ENCODE assay signal across 19 mouse cellular contexts in the genomic region with DNA sequence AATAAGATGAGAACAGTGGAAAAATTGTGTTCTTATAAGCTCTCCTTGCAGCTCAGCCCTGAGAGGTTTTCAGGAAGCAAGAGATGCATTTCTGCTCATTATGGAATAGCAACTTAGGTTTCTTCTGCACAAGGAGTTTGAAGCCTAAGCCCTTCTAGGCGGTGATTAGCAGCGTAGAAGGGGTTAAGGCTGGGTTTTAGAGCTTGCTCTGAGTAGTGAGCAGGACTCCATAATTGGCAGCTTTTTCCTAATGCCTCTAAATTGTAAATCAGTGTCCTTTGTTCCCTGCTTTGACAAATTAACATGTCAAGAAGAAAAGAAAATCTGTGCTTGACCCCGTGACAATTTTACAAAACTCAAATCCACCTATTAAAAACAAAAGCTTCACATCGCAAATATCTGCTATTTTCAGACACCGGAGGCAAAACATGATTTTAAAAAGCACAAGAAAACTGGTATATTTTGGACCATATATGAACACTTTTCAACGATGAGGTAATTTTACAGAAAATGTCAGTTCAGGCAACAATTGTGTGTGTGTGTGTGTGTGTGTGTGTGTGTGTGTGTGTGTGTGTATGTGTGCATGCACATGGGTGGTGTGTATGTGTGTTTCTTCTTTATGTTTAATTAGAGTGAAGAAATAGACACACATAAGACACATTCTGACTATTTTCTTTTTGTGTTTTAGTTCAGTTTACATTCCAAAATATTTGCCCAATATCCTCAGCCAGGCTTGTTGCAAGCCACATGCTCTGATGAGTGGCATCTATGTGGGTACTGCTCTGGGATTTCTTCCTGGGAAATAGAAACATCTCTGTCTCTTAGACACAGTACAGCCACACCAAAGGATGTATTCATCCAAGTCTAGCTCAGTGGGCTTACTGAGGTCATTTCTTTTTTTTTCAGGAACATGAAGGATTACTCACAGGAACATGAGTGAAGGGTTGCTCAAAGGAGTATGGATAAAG.
A peak's percentile ranks its signal among the peaks of the same experiment; 100 is the strongest.
DNase-seq lines count a peak whose midpoint lies in the region; ATAC-seq and TF ChIP-seq lines count a peak whose summit lies in the region.
"Had no signal": no experiment of that assay in that cellular context is flagged by ENCODE, and none has a peak within 500 bp of the region (broad histone marks: within the 10 kb centered on the region; RNA-seq: fewer than 3 reads in every experiment).

No protein-coding gene starts in this region.

- TF ChIP-seq CTCF in hindbrain, postnatal 0 days (IDR thresholded peaks at IDR 0.05; ENCODE audit: low read depth): no peak
- no peak for TF ChIP-seq CTCF in midbrain, postnatal 0 days (IDR thresholded peaks at IDR 0.05)
- no peak for TF ChIP-seq CTCF in gastrocnemius, adult 2 months (IDR thresholded peaks at IDR 0.05)

- 0 out of 2 replicates have a peak overlapping the region, but pooled peaks have one; percentile 17 for H3K9ac ChIP-seq in forebrain, embryonic 14.5 days (ENCODE audit: low read length)
- H3K9ac ChIP-seq in hindbrain, postnatal 0 days (replicated peaks; ENCODE audit: low read length): no peak overlapping the region
- H3K9ac ChIP-seq in midbrain, postnatal 0 days (replicated peaks; ENCODE audit: low read length, poor library complexity, severe bottlenecking): no peak overlapping the region
- H3K9ac ChIP-seq in intestine, embryonic 15.5 days: no peak overlapping the region
- H3K9ac ChIP-seq: embryonic facial prominence, embryonic 15.5 days; kidney, embryonic 15.5 days had no signal

- H3K27ac ChIP-seq in forebrain, embryonic 14.5 days (ENCODE audit: low read depth, low read length): peak overlapping the region; percentile 80; the same call in 1 of the 2 replicates
- H3K27ac ChIP-seq in hindbrain, postnatal 0 days: no peak overlapping the region
- 0 out of 2 replicates have a peak overlapping the region, but pooled peaks have one; percentile 26 for H3K27ac ChIP-seq in midbrain, postnatal 0 days (ENCODE audit: low read depth, low read length)
- no peak overlapping the region for H3K27ac ChIP-seq in gastrocnemius, adult 2 months
- H3K27ac ChIP-seq in intestine, embryonic 15.5 days: no peak overlapping the region
- H3K27ac ChIP-seq in limb, embryonic 10.5 days: no peak overlapping the region
- H3K27ac ChIP-seq: embryonic facial prominence, embryonic 15.5 days; kidney, embryonic 15.5 days had no signal

- 0 out of 2 replicates have a peak overlapping the region, but pooled peaks have one; percentile 1 for H3K4me2 ChIP-seq in forebrain, embryonic 14.5 days (ENCODE audit: low read length)
- H3K4me2 ChIP-seq in hindbrain, postnatal 0 days (ENCODE audit: low read depth, low read length): no peak overlapping the region
- H3K4me2 ChIP-seq in midbrain, postnatal 0 days (ENCODE audit: low read depth, low read length, poor library complexity, severe bottlenecking): no peak overlapping the region
- no peak overlapping the region for H3K4me2 ChIP-seq in intestine, embryonic 15.5 days (replicated peaks)
- H3K4me2 ChIP-seq: embryonic facial prominence, embryonic 15.5 days; kidney, embryonic 15.5 days; liver, embryonic 11.5 days had no signal

- H3K9me3 ChIP-seq in forebrain, embryonic 14.5 days (replicated peaks; ENCODE audit: control insufficient read depth, low read length): no peaks in the 10 kb centered on the region
- H3K9me3 ChIP-seq in hindbrain, postnatal 0 days (ENCODE audit: low read length): no peaks in the 10 kb centered on the region
- no peaks in the 10 kb centered on the region for H3K9me3 ChIP-seq in midbrain, postnatal 0 days (ENCODE audit: low read length)
- H3K9me3 ChIP-seq in intestine, embryonic 15.5 days: no peaks in the 10 kb centered on the region
- H3K9me3 ChIP-seq in limb, embryonic 10.5 days (replicated peaks): no peaks in the 10 kb centered on the region
- H3K9me3 ChIP-seq: embryonic facial prominence, embryonic 15.5 days; kidney, embryonic 15.5 days had no signal

- 2% methylated on average over 6 of the region's 6 CpGs for WGBS in forebrain, embryonic 14.5 days
- WGBS in hindbrain, postnatal 0 days: 32% methylated on average over 6 of the region's 6 CpGs
- WGBS in midbrain, postnatal 0 days: 28% methylated on average over 6 of the region's 6 CpGs
- 64% methylated on average over 6 of the region's 6 CpGs for WGBS in intestine, embryonic 15.5 days
- WGBS in limb, embryonic 10.5 days: 68% methylated on average over 6 of the region's 6 CpGs

- peaks cover 13% of the 10 kb centered on the region for H3K4me1 ChIP-seq in forebrain, embryonic 14.5 days (ENCODE audit: control insufficient read depth, insufficient read depth, low read length)
- no peaks in the 10 kb centered on the region for H3K4me1 ChIP-seq in hindbrain, postnatal 0 days (ENCODE audit: insufficient read depth, low read length)
- 0 out of 2 replicates have a peak, but pooled peaks cover 3% of the 10 kb centered on the region for H3K4me1 ChIP-seq in midbrain, postnatal 0 days (ENCODE audit: insufficient read depth, low read length)
- no peaks in the 10 kb centered on the region for H3K4me1 ChIP-seq in intestine, embryonic 15.5 days (replicated peaks)
- H3K4me1 ChIP-seq in limb, embryonic 10.5 days: no peaks in the 10 kb centered on the region
- H3K4me1 ChIP-seq: embryonic facial prominence, embryonic 15.5 days had no signal

- H3K4me3 ChIP-seq in forebrain, embryonic 14.5 days (ENCODE audit: low read depth, low read length): no peak overlapping the region
- H3K4me3 ChIP-seq in hindbrain, postnatal 0 days (ENCODE audit: low read length): no peak overlapping the region
- H3K4me3 ChIP-seq in midbrain, postnatal 0 days (ENCODE audit: low read depth, low read length): no peak overlapping the region
- H3K4me3 ChIP-seq in gastrocnemius, adult 2 months: no peak overlapping the region
- H3K4me3 ChIP-seq in intestine, embryonic 15.5 days (replicated peaks): no peak overlapping the region
- H3K4me3 ChIP-seq in limb, embryonic 10.5 days: no peak overlapping the region
- H3K4me3 ChIP-seq: embryonic facial prominence, embryonic 15.5 days; kidney, embryonic 15.5 days had no signal

- no peaks in the 10 kb centered on the region for H3K27me3 ChIP-seq in forebrain, embryonic 14.5 days (replicated peaks; ENCODE audit: control insufficient read depth, insufficient read depth, low read length)
- H3K27me3 ChIP-seq in hindbrain, postnatal 0 days (ENCODE audit: insufficient read depth, low read length): no peaks in the 10 kb centered on the region
- H3K27me3 ChIP-seq in midbrain, postnatal 0 days (ENCODE audit: insufficient read depth, low read length): no peaks in the 10 kb centered on the region
- no peaks in the 10 kb centered on the region for H3K27me3 ChIP-seq in intestine, embryonic 15.5 days (replicated peaks)
- no peaks in the 10 kb centered on the region for H3K27me3 ChIP-seq in limb, embryonic 10.5 days (ENCODE audit: low read depth, poor library complexity, severe bottlenecking)
- H3K27me3 ChIP-seq: CH12.LX; embryonic facial prominence, embryonic 15.5 days; kidney, embryonic 15.5 days had no signal

- peak; percentile 92 for ATAC-seq in forebrain, embryonic 14.5 days
- ATAC-seq in hindbrain, postnatal 0 days: no peak
- ATAC-seq in midbrain, postnatal 0 days (ENCODE audit: low FRiP score): no peak
- ATAC-seq in intestine, embryonic 15.5 days: no peak

- DNase-seq in embryo, embryonic 10.5 days (ENCODE audit: low spot score): peak; percentile 10
- DNase-seq in embryo, embryonic 10 days (ENCODE audit: low spot score): no peak
- peak; percentile 93 for DNase-seq in forebrain, embryonic 14.5 days (ENCODE audit: low spot score)
- peak; percentile 23 for DNase-seq in hindbrain, postnatal 0 days (ENCODE audit: low spot score)
- no peak for DNase-seq in midbrain, postnatal 0 days (ENCODE audit: low spot score)
- DNase-seq in gastrocnemius, adult 2 months: no peak
- no peak for DNase-seq in limb, embryonic 10.5 days (ENCODE audit: low spot score)
- DNase-seq: adrenal gland, adult 2 months; cerebellum, adult 11-12 months; cerebellum, postnatal 36 days; lung, adult 2 months; lung, postnatal 36 days; right cerebral cortex, postnatal 25 days; thymus, postnatal 25 days had no signal

- H3K36me3 ChIP-seq in forebrain, embryonic 14.5 days (ENCODE audit: control insufficient read depth, insufficient read depth, low read length): no peaks in the 10 kb centered on the region
- H3K36me3 ChIP-seq in hindbrain, postnatal 0 days (ENCODE audit: insufficient read depth, low read length): no peaks in the 10 kb centered on the region
- no peaks in the 10 kb centered on the region for H3K36me3 ChIP-seq in midbrain, postnatal 0 days (ENCODE audit: insufficient read depth, low read length)
- no peaks in the 10 kb centered on the region for H3K36me3 ChIP-seq in intestine, embryonic 15.5 days
- no peaks in the 10 kb centered on the region for H3K36me3 ChIP-seq in limb, embryonic 10.5 days
- H3K36me3 ChIP-seq: embryonic facial prominence, embryonic 15.5 days; kidney, embryonic 15.5 days had no signal

- intact Hi-C loops in gastrocnemius, adult 2 months (cut with DNase I): no loop called here

Comparison
In these comparisons a context has a peak if more than half of its experiments do, and no peak if none do; other contexts are left out.
1. DNase-seq: peak in embryo, embryonic 10.5 days (single experiment), forebrain, embryonic 14.5 days (single experiment) and hindbrain, postnatal 0 days (single experiment); none in embryo, embryonic 10 days (single experiment), midbrain, postnatal 0 days (single experiment), gastrocnemius, adult 2 months (single experiment) and limb, embryonic 10.5 days (single experiment).
2. H3K27ac ChIP-seq: peak in forebrain, embryonic 14.5 days (single experiment) and midbrain, postnatal 0 days (single experiment); none in hindbrain, postnatal 0 days (single experiment), gastrocnemius, adult 2 months (single experiment), intestine, embryonic 15.5 days (single experiment) and limb, embryonic 10.5 days (single experiment).